Mouse (Mus musculus) C2C12 (cell line): ENCODE measurements at regions not wholly inside any gene's neighbourhood (a gene's known extent, or its start where the extent isn't known, plus 50 kb on each side); places are given as distances from the start of the nearest gene placed in this dataset.

Source experiments
- CEBPB ChIP-seq: IDR thresholded peaks from one replicate; pipeline ENCODE4 v1.6.1; 2011; ENCODE audit warnings: low read depth, mild to moderate bottlenecking, control low read depth, moderate library complexity
- CTCF ChIP-seq: IDR thresholded peaks from one replicate; pipeline ENCODE4 v1.5.1; 2011; ENCODE audit not compliant: control insufficient read depth, insufficient read depth, insufficient read length
- FOSL1 ChIP-seq: IDR thresholded peaks from one replicate; pipeline ENCODE4 v1.8.0; 2011; ENCODE audit warnings: mild to moderate bottlenecking, low read length; ENCODE audit not compliant: poor library complexity, insufficient read depth, severe bottlenecking
- MAX ChIP-seq: IDR thresholded peaks from one replicate; pipeline ENCODE4 v1.6.1; 2011; ENCODE audit warnings: mild to moderate bottlenecking, control low read depth
- MYOD1 ChIP-seq: IDR thresholded peaks from one replicate; pipeline ENCODE4 v1.6.1; 2011; ENCODE audit warnings: low read depth; ENCODE audit not compliant: control insufficient read depth, insufficient read length
- MYOG ChIP-seq: IDR thresholded peaks from one replicate; pipeline ENCODE4 v1.6.1; 2011; ENCODE audit not compliant: control insufficient read depth, insufficient read length; ENCODE audit errors: extremely low read depth
- USF1 ChIP-seq: IDR thresholded peaks from one replicate; pipeline ENCODE4 v1.6.1; 2011; ENCODE audit warnings: low read depth, mild to moderate bottlenecking, control low read depth, moderate library complexity

- no peak for TF ChIP-seq MYOD1
- no peak for TF ChIP-seq CEBPB
- TF ChIP-seq CTCF, result no peak
- TF ChIP-seq MYOG, result no peak
- no peak for TF ChIP-seq FOSL1
- no peak for TF ChIP-seq MAX
- TF ChIP-seq USF1, result no peak
These were observed 115.7 kb upstream of the Tgfbr2 start for GRCm38 (mm10) chr9:116290896-116291295.
